Mouse (Mus musculus): Measurements from ENCODE around the gene Eogt. TPM values are rescaled to one million over a fixed set of nuclear protein-coding genes. Genes with fewer than 3 reads are reported as not detected.

Eogt gene
- 8.0 and 9.5 TPM in 2 replicates for polyA plus RNA-seq (2015; fragmentation: Nextera tagmentation; extraction: Ambion mirVana)

- H3K9ac ChIP-seq = peak within 1 kb of the TSS; percentile 81
- H3K4me1 ChIP-seq (replicated peaks) = peaks cover 21% of the 10 kb centered on the region
- H3K9me3 ChIP-seq = no peaks in the 10 kb centered on the region
- H3K4me3 ChIP-seq (replicated peaks) = peak within 1 kb of the TSS; percentile 71
- H3K4me2 ChIP-seq (replicated peaks) = peak within 1 kb of the TSS; percentile 96
- under 1% methylated on average over 56 of the region's 56 CpGs for WGBS
- H3K36me3 ChIP-seq = no peaks in the 10 kb centered on the region
- H3K27me3 ChIP-seq (replicated peaks) = no peaks in the 10 kb centered on the region
- peak within 1 kb of the TSS; percentile 87 for H3K27ac ChIP-seq
- ATAC-seq = peak; percentile 90
Observed at GRCm38 (mm10) chr6:97148383-97149251, at the start of gene Eogt. Eogt (minus strand) TSS chr6:97149182.

- 7% methylated on average over 11 of the region's 11 CpGs for WGBS
- H3K27me3 ChIP-seq (replicated peaks) = no peaks in the 10 kb centered on the region
- H3K36me3 ChIP-seq = no peaks in the 10 kb centered on the region; the same call in 1 of the 2 replicates
- H3K4me1 ChIP-seq (replicated peaks) = 0 out of 2 replicates have a peak, but pooled peaks cover 6% of the 10 kb centered on the region
- H3K4me3 ChIP-seq (replicated peaks) = peak overlapping the region; percentile 76
- peak overlapping the region; percentile 68 for H3K4me2 ChIP-seq (replicated peaks)
- H3K9ac ChIP-seq = peak overlapping the region; percentile 55
- H3K9me3 ChIP-seq = no peaks in the 10 kb centered on the region
- H3K27ac ChIP-seq = peak overlapping the region; percentile 82
- ATAC-seq = peak; percentile 81
Observed at GRCm38 (mm10) chr6:97179367-97179828, 30.4 kb upstream of the Eogt start.

GRCm38 (mm10) chr6:97178491-97179366, 29.7 kb upstream of the Eogt start, which contains the start of gene Tmf1:
Tmf1 (minus strand) TSS chr6:97179122.
- Histone ChIP-seq H3K9ac (peak within 1 kb of the TSS; percentile 93), H3K27ac (peak within 1 kb of the TSS; percentile 82), H3K4me2 (replicated peaks) (peak within 1 kb of the TSS; percentile 68), H3K4me3 (replicated peaks) (peak within 1 kb of the TSS; percentile 76), H3K27me3 (replicated peaks) (no peaks in the 10 kb centered on the region), H3K9me3 (no peaks in the 10 kb centered on the region), H3K4me1 (replicated peaks) (0 out of 2 replicates have a peak, but pooled peaks cover 6% of the 10 kb centered on the region), H3K36me3 (no peaks in the 10 kb centered on the region; the same call in 1 of the 2 replicates)
- WGBS = under 1% methylated on average over 80 of the region's 80 CpGs
- peak; percentile 99 for ATAC-seq

GRCm38 (mm10) chr6:97175716-97176115, 26.7 kb upstream of the Eogt start:
- WGBS = 76% methylated on average over 11 of the region's 11 CpGs
- Histone ChIP-seq H3K4me3 (replicated peaks) (no peak overlapping the region), H3K4me1 (replicated peaks) (0 out of 2 replicates have a peak, but pooled peaks cover 6% of the 10 kb centered on the region), H3K27ac (no peak overlapping the region), H3K9ac (no peak overlapping the region), H3K4me2 (replicated peaks) (no peak overlapping the region), H3K36me3 (peaks cover 9% of the 10 kb centered on the region; the same call in 1 of the 2 replicates), H3K27me3 (replicated peaks) (no peaks in the 10 kb centered on the region), H3K9me3 (no peaks in the 10 kb centered on the region)
- ATAC-seq = no peak

GRCm38 (mm10) chr6:97150156-97150555, 1.2 kb upstream of the Eogt start:
- Histone ChIP-seq H3K9ac (no peak overlapping the region), H3K4me3 (replicated peaks) (no peak overlapping the region), H3K4me2 (replicated peaks) (no peak overlapping the region), H3K9me3 (no peaks in the 10 kb centered on the region), H3K4me1 (replicated peaks) (peaks cover 18% of the 10 kb centered on the region), H3K27ac (no peak overlapping the region), H3K36me3 (no peaks in the 10 kb centered on the region), H3K27me3 (replicated peaks) (no peaks in the 10 kb centered on the region)
- 83% methylated on average over 6 of the region's 6 CpGs for WGBS
- no peak for ATAC-seq

- no peaks in the 10 kb centered on the region for H3K36me3 ChIP-seq
- no peak overlapping the region for H3K9ac ChIP-seq
- H3K27ac ChIP-seq = no peak overlapping the region
- no peaks in the 10 kb centered on the region for H3K27me3 ChIP-seq (replicated peaks)
- no peak for ATAC-seq
- peaks cover 18% of the 10 kb centered on the region for H3K4me1 ChIP-seq (replicated peaks)
- H3K9me3 ChIP-seq = no peaks in the 10 kb centered on the region
- no peak overlapping the region for H3K4me3 ChIP-seq (replicated peaks)
- WGBS = 78% methylated on average over 2 of the region's 2 CpGs
- H3K4me2 ChIP-seq (replicated peaks) = 0 out of 2 replicates have a peak overlapping the region, but pooled peaks have one; percentile 96
Observed at GRCm38 (mm10) chr6:97149721-97150120, 739 bp upstream of the Eogt start.

- H3K4me3 ChIP-seq (replicated peaks) = peak overlapping the region; percentile 71
- H3K9me3 ChIP-seq = no peaks in the 10 kb centered on the region
- H3K9ac ChIP-seq = peak overlapping the region; percentile 81
- H3K36me3 ChIP-seq = no peaks in the 10 kb centered on the region
- H3K27ac ChIP-seq = peak overlapping the region; percentile 87
- peaks cover 21% of the 10 kb centered on the region for H3K4me1 ChIP-seq (replicated peaks)
- ATAC-seq = no peak
- H3K27me3 ChIP-seq (replicated peaks) = no peaks in the 10 kb centered on the region
- 22% methylated on average over 18 of the region's 18 CpGs for WGBS
- H3K4me2 ChIP-seq (replicated peaks) = peak overlapping the region; percentile 96
Observed at GRCm38 (mm10) chr6:97147755-97148382, 1.1 kb downstream of the Eogt start.

GRCm38 (mm10) chr6:97145156-97145555, 3.8 kb downstream of the Eogt start:
- whole genome bisulfite sequencing = 89% methylated on average over 7 of the region's 7 CpGs
- Histone ChIP-seq H3K27ac (0 out of 2 replicates have a peak overlapping the region, but pooled peaks have one; percentile 0), H3K9ac (no peak overlapping the region), H3K27me3 (replicated peaks) (no peaks in the 10 kb centered on the region), H3K4me3 (replicated peaks) (no peak overlapping the region), H3K9me3 (no peaks in the 10 kb centered on the region), H3K36me3 (no peaks in the 10 kb centered on the region), H3K4me2 (replicated peaks) (no peak overlapping the region), H3K4me1 (replicated peaks) (peaks cover 21% of the 10 kb centered on the region)
- no peak for ATAC-seq

- H3K4me3 ChIP-seq (replicated peaks) = no peak overlapping the region
- no peak for ATAC-seq
- no peak overlapping the region for H3K9ac ChIP-seq
- peaks cover 20% of the 10 kb centered on the region for H3K4me1 ChIP-seq (replicated peaks)
- no peak overlapping the region for H3K27ac ChIP-seq
- no peak overlapping the region for H3K4me2 ChIP-seq (replicated peaks)
- no peaks in the 10 kb centered on the region for H3K36me3 ChIP-seq
- no peaks in the 10 kb centered on the region for H3K9me3 ChIP-seq
- H3K27me3 ChIP-seq (replicated peaks) = no peaks in the 10 kb centered on the region
- WGBS = 23% methylated on average over 7 of the region's 7 CpGs
Observed at GRCm38 (mm10) chr6:97144359-97144758, 4.6 kb downstream of the Eogt start.

- H3K27me3 ChIP-seq (replicated peaks) = no peaks in the 10 kb centered on the region
- 66% methylated on average over 8 of the region's 8 CpGs for WGBS
- no peaks in the 10 kb centered on the region for H3K9me3 ChIP-seq
- H3K4me3 ChIP-seq (replicated peaks) = no peak overlapping the region
- no peak overlapping the region for H3K4me2 ChIP-seq (replicated peaks)
- ATAC-seq = no peak
- H3K9ac ChIP-seq = no peak overlapping the region
- peaks cover 8% of the 10 kb centered on the region; the same call in 1 of the 2 replicates for H3K4me1 ChIP-seq (replicated peaks)
- no peaks in the 10 kb centered on the region for H3K36me3 ChIP-seq
- no peak overlapping the region for H3K27ac ChIP-seq
Observed at GRCm38 (mm10) chr6:97142611-97143010, 6.4 kb downstream of the Eogt start.

- H3K27ac ChIP-seq = no peak overlapping the region
- no peaks in the 10 kb centered on the region for H3K27me3 ChIP-seq (replicated peaks)
- H3K9ac ChIP-seq = no peak overlapping the region
- no peaks in the 10 kb centered on the region for H3K36me3 ChIP-seq
- H3K9me3 ChIP-seq = no peaks in the 10 kb centered on the region
- WGBS = 74% methylated on average over 7 of the region's 7 CpGs
- 0 out of 2 replicates have a peak, but pooled peaks cover 4% of the 10 kb centered on the region for H3K4me1 ChIP-seq (replicated peaks)
- ATAC-seq = no peak
- H3K4me2 ChIP-seq (replicated peaks) = no peak overlapping the region
- no peak overlapping the region for H3K4me3 ChIP-seq (replicated peaks)
Observed at GRCm38 (mm10) chr6:97141811-97142210, 7.2 kb downstream of the Eogt start.

Data from intestine, embryonic 15.5 days (tissue).